Mouse (Mus musculus) telencephalon, adult 2 months (tissue): Measurements from ENCODE around the gene Soat2.

ENCODE experiments used
- DNase-seq: peaks from one replicate; pipeline ENCODE4 v3.0.0-alpha.2; 2011; ENCODE audit warnings: low read depth, low spot score

Soat2 gene

DNA sequence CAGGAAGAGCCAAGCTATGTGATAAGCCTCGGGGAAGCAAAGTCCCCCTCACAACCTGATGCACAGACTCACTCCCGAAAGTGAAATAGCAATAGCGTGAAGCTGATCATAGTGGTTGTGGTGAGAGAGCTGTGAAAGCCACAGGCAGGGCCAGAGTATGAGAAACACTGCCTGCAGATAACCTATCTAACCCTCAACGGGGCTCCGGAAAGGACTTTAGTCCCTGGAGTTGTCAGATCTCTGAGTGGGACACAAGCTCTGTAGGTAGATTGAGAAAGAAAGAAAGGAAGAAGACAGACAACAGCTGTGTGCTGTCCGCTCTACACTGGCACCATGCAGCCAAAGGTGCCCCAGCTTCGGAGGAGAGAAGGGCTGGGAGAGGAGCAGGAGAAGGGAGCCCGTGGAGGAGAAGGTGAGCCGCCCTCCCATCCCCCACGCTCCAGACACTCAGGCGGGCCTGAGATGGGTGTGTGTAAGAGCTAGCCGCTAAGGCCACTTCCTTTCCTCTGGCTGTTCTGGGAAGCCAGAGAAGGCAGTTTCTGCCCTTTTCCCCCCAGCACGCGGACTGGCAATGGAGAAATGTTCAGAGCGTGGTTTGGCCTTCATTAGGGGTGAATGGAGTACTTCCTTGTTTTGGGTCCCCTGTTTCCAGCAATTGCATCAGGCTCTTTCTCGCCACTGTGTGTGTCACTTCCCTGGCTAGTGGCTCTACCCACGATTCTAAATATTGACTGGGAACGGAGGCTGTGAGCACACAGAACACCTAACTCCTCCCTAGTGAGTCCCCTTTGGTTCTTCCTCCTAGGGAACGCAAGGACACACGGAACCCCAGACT is at the start of gene Soat2:
Soat2 (plus strand) TSS at position 226 of the 835 bp plus-strand sequence.
- no peak for DNase-seq

DNA sequence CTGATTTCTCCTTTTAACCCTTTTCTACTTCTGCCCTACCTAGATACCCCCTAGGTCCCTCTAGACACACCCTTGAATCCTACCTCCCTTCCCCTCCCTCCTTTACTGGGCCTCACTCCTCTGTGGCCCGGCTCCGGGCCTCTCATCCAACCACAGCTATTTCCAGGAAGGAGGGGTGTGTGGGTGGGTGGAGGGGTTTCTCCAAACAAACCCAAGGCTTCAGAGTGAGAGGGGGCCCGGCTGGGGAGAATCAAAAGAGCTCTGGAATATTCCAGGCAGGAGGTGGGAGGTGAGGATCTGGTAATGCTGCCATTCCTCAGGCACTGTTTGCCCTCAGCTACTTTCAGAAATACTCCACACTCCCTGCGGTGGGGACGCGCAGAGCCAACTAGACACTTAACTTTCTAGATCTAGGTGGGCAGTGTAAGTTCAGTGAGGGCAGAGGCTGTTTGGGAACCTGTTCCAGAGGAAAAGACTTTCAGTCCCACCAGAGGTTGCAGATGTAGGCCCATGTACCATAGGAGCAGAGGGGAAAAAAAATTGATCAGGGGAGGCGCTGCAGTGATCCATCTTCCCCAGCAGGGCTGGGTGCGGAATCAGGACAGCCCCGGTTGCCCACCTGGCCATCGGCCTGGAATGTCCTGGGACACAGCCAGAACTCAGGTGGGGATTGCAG is 49.2 kb upstream of the Soat2 start:
- DNase-seq, result no peak

DNA sequence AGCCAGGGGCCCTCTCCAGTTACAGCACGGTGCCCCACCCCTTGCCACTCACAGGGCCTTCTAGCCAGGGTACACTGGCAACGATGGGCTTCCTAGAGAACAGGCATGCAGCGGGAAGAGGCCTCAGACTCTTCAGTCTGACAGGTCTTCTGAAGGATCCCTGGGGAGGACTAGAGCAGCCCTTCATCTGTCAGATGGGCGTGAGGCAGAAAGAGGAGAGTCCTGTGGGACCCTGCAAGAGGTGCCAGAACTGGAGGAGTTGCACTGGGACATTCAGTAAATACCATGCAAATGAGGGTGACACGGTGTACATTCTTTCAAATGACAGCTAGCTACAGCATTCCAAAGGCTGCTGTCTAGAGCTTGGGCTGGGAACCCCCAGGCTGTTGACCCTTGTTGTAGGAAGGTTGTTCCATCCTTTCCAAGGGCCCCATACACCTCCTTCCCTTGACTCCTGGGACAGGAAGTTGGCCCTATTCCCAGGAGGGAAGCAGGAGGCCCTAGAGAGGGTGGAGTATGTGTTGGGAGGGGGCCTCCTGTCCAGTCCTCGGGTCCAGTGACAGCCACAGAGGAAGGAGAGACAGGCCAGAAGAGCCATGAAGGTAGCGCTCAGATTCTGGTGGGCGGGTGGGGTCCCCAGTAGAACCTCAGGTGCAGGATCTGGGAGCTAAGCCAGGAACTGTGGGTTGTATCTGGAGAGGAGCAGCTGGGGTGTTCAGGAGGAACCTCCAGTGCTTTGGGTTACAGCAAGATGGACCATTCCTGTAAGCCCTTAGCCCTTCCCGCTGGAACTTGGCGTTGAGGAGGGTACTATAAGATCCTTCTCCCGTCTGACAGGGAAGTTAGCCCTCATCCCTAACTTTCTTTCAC is 48.4 kb upstream of the Soat2 start:
- DNase-seq, result no peak

DNA sequence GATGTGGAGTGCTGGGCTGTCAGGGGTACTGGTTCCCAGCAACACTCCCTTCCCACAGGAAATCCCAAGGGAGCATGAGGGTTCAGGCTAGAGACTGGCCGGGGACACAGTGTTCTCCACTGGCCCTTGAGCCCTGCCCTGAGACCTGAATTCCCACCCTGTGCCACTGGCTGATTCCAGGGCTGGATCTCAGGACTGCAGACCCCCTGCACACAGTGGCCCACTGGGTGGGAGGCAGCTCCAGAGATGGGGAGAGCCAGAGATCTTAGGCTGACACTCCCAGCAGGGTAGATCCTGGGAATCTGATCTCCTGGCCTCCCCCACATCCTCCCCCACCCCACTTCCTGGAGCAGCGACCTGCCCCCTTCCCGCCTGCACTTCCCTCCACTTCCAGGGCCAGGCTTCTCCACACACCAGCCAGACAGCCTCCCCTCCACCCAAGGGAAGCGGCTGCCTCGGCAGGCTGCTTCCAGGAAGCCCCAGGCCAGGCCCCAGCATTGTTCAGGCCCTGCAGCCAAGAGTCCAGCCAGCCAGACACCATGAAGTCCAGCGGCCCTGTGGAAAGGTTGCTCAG is 47.7 kb upstream of the Soat2 start:
- DNase-seq, result no peak

DNA sequence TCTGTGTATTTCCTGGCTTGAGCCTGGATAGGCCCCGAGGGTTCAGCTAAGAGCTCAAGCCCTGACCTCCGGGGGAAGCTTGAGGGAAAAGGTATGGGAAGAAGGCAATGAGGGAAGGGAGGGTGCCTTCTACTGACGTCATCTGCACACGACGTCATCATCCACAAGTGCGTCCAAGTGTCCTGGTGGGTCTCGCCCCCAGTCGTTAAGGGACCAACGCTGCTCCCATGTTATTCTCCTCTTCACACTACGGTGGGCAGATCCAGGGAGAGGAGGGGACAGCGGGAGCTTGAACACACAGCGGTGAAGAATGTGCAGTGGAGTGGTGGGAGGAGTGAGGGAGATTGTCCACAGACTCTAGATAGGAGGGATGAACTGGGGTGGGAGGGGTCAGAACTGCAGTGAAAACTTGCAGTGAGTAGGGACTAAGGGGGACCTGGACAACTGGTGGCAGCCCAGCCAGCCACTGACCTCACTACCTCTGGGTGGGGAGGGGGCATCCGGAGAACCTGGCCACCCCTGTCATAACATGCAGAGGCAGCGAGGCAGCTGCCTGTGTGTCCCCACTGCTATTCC is 46.9 kb upstream of the Soat2 start:
- no peak for DNase-seq

DNA sequence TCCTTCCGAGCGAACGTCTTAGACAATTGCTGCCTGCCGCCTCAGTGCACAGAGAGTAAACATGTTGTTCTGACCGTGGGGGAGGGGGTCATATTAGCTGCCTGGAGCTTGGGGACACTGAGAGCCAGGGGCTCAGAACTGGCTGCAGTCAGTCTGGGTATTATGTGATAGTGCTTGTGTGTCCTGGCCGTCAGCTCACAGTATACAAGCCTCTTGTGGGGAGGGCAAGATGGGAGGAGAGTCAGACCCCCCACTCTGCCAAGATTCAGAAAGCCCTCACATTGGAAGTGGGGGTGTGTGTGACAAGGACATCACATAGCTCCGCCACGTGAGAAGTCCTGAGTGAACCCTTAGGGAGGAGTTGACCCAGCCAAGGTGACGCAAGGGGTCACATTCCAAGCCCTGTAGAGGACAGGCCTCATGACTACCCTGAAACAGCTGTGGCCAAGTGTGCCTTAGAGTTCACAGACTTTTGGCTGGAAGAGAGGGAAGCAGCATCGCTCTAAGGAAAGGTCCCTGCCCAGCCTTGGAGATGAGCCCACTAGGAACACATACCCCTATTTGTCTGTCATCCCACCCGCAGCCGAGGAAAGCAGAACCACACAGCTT is 46.3 kb upstream of the Soat2 start:
- DNase-seq, result no peak

DNA sequence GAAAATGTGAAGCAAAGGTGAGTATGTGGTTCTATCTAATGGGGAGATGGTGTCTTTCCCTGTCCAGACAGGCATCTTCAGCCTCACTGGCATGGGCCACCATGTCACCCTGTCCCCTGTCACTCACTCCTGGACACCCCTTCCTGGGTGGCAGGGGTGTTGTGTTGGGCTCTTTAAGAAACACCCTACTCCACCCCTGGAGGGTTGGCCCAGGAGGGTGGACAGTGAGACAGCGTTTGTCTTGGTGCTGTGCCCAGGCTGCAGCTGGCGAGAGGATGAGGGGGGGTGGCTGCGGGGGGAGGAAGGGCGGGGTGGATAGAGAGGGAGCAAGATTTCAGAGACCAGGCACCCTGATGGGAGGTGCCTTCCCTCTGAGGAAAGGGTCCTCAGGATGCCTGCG is 45.0 kb upstream of the Soat2 start:
- DNase-seq, result no peak

DNA sequence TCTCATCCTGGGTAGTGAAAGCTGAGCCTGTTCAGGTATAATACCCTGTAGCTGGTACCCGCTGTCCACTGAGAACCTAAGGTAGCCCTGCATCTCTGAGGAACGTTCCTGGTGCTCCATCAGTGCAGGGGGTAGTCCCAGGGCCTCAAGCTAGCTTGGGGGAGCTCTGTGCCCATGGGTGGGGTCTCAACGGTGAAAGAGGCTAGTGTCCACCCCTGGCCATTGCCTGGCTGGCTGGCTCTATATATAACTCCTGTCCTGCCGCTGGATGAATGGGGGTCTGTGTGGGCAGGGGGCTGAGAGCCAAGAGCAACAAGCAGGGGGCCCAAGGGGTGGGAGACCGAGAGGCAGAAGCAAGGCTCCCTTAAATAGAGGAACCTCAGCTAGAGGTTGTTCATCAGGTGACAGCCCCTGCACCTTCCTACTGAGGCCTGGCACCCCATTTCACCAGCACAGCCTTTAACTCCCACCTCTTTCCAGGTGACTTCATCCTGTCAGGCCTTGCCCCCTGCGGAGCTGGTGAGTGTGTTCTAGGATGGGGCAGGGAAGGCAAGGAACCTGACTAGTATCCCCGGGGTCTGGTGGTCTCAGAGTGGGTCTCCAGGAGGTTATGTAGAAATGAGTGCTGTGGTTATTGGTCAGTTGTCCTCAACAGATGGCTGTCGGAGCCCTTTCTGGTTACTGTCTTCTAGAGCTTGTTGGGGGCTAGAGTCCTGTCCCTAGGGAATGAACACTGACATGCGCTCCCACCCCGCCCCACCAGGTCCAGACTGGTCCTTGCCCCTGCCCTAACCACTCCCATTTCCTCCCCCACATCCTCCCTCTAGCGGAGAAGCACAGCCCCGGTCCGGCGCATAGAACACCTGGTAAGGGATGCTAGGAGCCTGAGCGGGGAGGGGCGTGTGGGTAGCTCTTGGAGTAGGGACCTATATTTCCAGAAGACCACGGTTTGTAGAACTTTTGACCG is 44.3 kb upstream of the Soat2 start:
- no peak for DNase-seq

DNA sequence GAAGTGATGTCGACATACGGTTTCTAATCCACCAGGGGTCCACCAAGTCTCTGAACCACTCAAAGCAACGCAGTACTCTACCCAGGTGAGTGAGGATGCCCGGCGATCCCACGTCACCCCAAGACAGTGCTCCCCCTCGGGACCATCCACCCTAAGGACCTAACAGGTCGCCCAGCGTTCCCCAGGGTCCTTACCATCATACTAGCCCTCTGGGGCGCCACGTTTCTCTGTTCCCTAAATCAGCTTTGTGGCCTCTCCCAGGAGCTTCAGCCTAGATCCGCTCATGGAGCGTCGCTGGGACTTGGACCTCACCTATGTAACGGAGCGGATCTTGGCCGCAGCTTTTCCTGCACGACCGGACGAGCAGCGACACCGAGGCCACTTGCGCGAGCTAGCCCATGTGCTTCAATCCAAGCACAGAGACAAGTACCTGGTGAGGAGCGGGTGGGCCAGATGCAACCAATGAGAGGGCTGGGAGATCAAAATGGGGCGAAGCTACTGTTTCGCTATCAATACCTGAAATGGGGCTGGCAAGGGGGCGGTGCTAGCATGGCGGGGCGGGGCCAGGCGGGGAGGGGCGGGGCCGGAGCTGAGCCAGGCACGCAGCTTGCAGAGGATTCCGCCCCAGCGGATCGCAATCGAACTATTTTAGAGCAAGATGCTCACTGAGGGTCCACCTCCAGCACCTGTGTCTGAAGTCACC is 43.4 kb upstream of the Soat2 start:
- no peak for DNase-seq

DNA sequence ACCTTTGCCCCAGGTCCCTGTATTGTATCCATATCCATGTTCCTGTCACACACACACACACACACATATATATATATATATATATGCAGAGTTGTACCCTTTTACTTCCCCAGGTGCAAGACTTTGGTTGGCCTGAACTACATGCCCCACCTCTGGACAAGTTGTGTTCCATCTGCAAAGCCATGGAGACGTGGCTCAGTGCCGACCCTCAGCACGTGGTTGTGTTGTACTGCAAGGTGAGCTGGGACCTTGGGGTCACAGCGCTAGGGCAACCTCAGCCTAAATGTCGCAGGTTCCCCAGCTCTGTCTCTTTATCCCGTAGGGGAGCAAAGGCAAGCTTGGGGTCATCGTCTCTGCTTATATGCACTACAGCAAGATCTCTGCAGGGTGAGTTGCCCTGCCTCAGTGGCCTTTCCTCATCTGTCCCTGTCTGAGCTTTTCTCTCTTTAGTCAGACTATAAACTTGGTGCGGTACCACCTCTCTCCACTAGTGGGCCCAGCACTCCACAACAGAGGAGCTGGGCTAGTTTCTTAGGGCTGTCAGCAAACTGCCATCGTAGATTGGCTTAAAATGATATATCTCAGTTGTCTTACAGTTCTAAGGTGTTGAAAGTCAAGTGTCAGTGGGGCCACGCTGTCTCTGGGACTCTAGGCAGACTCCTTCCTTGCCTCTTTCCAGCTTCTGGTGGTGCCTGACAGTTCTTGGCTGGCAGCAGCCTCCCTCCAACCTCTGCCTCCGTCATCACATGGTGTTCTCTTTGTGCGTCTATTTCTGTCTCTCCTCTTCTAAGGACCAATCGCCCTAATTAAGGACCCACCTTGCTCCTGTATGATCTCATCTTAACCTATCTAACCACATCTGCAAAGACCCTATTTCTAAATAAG is 42.4 kb upstream of the Soat2 start:
- no peak for DNase-seq

DNA sequence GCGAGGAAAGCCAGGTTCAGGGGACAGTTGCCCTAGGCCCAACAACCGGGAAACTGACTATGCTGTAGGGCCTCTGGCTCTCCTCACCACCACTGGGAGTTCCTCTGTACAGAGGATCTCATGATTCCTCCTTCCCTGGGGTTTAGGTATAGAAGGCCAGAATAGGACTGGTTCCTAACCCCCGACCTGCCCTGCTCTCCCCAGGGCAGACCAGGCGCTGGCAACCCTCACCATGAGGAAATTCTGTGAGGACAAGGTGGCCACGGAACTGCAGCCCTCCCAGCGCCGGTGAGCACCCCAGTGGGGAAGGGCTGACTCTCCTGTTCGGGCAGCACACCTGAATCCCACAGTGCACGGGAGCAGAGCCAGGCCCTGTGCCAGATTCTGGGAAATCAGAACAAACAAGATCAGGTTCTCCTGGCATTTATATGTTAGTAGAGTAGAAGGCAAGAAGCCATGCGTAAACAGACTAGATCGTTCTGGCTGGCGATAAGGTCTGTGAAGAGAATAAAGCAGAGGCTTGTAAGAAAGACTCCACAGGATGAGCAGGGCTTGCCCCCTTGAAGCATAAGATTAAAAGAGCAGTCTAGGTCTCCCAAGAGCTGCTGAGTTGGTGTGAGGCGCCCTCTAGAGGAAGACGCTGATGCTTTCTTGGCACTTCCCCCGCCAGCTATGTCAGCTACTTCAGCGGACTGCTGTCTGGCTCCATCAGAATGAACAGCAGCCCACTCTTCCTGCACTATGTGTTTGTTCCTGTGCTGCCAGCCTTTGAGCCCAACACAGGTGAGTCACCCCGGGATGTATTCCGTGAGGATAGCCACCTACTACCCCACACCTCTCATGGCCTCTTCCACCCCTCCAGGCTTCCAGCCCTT is 41.4 kb upstream of the Soat2 start:
- peak; percentile 68 for DNase-seq

DNA sequence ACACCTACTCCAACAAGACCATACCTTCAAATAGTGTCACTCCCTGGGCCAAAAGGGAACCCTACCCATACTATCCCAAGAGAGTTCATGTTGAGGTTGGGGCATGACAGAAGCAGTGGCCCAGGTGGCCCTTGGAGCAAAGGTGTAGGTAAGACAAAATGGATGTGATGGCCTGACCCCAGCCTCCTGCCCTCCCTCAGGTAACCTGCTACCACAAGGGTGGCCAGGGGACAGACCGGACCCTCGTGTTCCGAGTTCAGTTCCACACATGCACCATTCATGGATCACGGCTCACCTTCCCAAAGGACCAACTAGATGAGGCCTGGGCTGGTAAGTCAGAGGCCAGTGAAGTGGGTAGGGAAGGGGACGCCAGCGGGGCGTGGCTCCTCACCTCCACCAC is 40.1 kb upstream of the Soat2 start:
- no peak for DNase-seq

DNA sequence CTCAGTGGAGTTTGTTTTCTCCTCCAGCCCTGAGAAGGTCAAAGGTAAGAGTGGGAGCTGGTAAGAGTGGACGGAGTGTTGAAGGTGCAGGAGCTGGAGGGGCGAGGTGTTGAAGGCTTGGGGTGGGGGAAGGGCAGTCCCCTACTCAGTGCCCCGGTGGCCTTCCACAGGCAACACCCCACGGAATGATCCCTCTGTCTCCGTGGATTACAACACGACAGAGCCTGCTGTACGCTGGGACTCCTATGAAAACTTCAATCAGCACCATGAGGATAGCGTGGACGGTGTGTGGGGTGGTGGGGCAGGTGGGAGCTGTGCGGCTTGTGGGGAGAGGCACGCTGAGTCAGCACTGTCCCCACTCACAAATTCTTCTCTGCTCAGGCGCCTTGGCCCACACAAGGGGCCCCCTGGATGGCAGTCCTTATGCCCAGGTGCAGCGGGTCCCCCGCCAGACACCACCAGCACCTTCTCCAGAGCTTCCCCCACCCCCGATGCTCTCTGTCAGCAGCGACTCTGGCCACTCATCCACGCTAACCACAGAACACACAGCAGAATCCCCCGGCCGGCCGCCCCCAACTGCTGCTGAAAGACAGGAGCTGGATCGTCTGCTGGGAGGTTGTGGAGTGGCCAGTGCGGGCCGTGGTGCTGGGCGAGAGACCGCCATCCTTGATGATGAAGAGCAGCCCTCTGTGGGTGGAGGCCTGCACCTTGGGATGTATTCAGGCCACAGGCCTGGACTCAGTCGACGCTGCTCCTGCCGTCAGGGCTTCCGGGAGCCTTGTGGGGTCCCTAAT is 39.4 kb upstream of the Soat2 start:
- DNase-seq, result no peak

DNA sequence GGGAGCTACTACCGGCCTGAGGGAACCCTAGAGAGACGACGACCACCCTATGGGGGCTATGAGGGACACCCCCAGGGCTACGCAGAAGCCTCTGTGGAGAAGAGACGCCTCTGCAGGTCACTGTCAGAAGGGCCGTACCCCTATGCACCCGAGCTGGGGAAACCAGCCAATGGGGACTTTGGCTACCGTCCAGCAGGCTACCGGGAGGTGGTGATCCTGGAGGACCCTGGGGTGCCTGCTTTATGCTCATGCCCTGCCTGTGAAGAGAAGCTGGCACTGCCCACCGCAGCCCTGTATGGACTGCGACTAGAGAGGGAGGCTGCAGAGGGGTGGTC is 38.9 kb upstream of the Soat2 start:
- DNase-seq, result no peak

DNA sequence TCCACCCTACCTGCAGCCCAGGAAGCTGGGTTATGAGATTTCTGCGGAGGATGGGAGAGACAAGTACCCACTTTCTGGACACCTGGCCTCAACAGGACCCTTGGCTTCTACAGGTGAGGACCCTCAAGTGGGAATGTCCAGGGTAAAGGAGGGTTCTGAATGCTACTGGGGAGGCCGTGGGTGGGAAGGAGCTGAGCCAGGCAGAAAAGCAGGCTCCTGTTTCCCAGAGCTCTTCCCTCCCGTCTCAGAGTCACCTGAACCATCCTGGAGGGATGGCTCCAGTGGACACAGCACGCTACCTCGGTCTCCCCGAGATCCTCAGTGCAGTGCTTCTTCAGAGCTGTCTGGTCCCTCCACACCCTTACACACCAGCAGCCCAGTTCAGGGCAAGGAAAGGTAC is 38.1 kb upstream of the Soat2 start:
- DNase-seq, result no peak

DNA sequence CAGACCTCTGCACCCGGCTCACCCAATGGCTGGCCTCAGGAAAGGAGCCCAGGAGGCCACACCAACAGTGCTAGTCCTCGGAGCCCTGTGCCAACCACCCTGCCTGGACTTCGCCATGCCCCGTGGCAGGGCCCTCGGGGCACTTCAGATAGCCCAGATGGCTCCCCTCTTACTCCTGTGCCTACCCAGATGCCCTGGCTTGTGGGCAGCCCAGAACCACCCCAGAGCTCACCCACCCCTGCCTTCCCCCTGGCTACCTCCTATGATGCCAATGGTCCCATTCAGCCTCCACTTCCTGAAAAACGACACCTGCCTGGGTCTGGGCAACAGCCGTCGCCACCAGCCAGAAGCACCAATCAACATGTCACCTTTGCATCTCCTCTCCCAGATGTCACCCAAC is 37.5 kb upstream of the Soat2 start:
- no peak for DNase-seq

DNA sequence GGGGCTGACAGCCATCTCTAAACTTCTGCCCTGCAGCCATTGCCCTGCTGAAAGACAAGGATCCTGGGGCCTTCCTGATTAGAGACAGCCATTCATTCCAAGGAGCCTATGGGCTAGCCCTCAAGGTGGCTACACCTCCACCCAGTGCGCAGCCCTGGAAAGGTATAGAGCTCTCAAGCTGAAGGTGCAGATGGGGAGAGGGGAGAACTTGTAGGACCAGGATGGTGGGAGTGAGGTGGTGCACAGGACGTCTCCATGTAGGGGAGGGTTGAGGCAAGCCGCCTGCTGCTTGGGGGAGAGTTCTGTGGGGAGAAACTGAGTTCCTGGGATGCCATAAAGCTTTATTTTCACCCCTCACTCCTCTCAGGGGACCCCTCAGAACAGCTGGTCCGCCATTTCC is 36.7 kb upstream of the Soat2 start:
- no peak for DNase-seq
